Mouse (Mus musculus) G1E (cell line): Measurements from ENCODE around the gene Slfn8.

ENCODE experiments used
- CTCF ChIP-seq: IDR thresholded peaks from 2 replicates; pipeline ENCODE4 v1.5.1; 2012; ENCODE audit warnings: low read depth, low read length, inconsistent platforms, mixed read lengths
- GATA1 ChIP-seq: IDR thresholded peaks from 2 replicates; pipeline ENCODE4 v1.6.1; 2012; ENCODE audit warnings: borderline replicate concordance, low read length, inconsistent platforms, mixed read lengths
- GATA2 ChIP-seq: IDR thresholded peaks from 2 replicates; pipeline ENCODE4 v1.6.1; 2012; ENCODE audit warnings: low read depth, low read length, inconsistent platforms, borderline replicate concordance
- POLR2AphosphoS5 ChIP-seq: IDR thresholded peaks from 2 replicates; pipeline ENCODE4 v1.6.1; 2012; ENCODE audit warnings: low read depth, low read length, inconsistent platforms; ENCODE audit not compliant: insufficient replicate concordance
- TAL1 ChIP-seq: conservative IDR thresholded peaks from 2 replicates; pipeline ENCODE4 v1.6.1; 2012; ENCODE audit warnings: low read depth, low read length, inconsistent platforms, mixed read lengths

- no peak for TF ChIP-seq CTCF
- TF ChIP-seq GATA1: no peak
- no peak for TF ChIP-seq TAL1
- no peak for TF ChIP-seq POLR2AphosphoS5
- TF ChIP-seq GATA2: no peak
Measured at GRCm38 (mm10) chr11:82991469-82992166, 29.0 kb downstream of the Slfn8 start, which contains the start of gene Slfn9.
